Mouse (Mus musculus) R1 (cell line): Measurements from ENCODE around the gene Pak1.
A peak's percentile ranks its signal among the peaks of the same experiment; 100 is the strongest.

Source experiments
- DNase-seq: peaks from one replicate; pipeline ENCODE4 v3.0.0-alpha.2; 2018; ENCODE audit warnings: low read depth, low spot score

Gene Pak1

GRCm38 (mm10) chr7:97788190-97788668 lies at the start of gene Pak1:
Gene Pak1, plus strand, starts transcription at chr7:97788541.
- DNase-seq = peak; percentile 94

DNA sequence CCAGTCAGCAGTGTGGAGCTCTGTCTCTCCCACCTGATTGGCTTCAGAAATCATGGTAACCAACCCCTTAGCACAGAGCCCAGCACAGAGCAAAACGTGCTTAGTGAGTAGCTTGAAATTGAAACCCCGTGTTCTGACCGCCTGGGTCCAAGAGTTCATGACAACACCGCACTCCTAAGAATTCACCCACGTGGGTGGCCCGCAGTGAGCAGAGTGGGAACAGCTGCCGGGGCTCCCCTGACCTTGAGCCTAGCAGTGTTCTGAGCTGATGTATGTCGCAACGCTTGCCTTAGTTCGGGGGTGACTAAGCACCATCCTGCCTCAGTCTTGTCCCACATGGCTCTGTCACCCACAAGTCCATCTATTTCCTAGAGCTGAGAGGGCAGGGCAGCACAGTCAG lies 47.4 kb upstream of the Pak1 start:
- no peak for DNase-seq

DNA sequence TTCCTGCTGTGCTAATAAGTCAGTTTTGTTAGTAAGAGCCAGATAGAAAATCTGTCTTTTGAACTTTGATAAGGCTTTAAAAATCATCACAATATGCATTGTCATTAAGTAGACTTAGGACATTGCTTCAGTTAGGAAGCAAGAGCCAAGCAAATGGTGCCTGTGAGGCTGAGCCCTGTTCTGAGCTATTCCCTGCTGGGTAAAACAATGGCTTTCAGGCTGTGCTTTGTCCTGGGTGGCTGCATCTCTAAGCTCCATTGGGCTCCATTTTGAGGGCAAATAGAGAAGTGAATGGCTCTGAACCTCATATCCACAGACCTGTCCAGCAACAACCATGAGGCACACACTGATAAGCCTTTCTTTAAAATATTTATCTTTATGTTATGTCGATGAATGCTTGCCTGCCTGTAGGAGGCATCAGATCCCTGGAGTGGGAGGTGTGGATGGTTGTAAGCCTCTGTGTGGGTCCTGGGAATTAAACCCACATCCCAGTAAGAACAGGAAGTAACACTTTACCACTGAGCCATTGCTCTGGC lies 46.5 kb upstream of the Pak1 start:
- DNase-seq = peak; percentile 70

DNA sequence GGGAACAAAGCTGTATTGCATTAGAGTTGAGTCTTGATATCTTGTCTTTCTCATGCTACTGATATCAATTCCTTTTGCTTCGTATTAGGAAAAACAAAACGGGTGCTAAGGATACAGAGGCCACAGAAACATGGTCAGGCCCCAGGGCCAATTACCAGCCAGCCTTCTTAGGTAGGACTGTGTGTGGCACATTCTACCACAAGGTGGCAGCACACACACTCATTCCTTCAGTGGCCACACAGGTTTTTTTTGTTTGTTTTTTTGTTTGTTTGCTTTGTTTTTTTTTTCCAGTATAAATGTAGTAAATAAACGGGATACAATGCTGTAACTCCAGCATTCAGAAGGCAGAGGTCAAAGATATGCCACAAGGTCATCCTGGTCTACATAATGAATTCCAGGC lies 43.0 kb upstream of the Pak1 start:
- DNase-seq = peak; percentile 81

DNA sequence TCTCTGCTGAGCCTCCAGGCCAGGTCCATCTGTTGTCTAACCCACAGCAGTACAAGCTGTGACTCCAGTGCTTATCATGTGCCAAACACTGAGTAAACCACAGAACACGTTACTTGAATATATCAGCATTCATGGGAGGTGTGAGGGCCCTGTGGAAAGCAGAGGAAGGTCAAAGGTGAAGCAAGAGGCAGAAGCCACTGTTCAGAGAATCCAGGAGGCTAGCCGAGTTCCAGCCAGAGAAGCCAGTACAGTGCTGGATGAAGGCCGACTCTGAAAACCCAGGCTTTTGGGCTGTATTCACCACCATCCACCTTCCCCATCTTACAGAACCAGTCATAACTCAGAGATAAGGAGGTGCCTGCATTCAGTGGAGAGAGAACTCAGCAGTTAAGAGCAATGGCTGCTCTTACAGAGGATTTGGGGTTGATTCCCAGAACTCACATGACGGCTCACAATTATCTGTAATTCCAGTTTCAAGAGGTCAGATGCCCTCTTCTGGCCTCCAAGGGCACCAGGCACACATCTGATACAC lies 41.1 kb upstream of the Pak1 start:
- no peak for DNase-seq

GRCm38 (mm10) chr7:97747787-97748497 lies 40.4 kb upstream of the Pak1 start:
- peak; percentile 81 for DNase-seq

GRCm38 (mm10) chr7:97748527-97749206 lies 39.7 kb upstream of the Pak1 start:
- no peak for DNase-seq

DNA sequence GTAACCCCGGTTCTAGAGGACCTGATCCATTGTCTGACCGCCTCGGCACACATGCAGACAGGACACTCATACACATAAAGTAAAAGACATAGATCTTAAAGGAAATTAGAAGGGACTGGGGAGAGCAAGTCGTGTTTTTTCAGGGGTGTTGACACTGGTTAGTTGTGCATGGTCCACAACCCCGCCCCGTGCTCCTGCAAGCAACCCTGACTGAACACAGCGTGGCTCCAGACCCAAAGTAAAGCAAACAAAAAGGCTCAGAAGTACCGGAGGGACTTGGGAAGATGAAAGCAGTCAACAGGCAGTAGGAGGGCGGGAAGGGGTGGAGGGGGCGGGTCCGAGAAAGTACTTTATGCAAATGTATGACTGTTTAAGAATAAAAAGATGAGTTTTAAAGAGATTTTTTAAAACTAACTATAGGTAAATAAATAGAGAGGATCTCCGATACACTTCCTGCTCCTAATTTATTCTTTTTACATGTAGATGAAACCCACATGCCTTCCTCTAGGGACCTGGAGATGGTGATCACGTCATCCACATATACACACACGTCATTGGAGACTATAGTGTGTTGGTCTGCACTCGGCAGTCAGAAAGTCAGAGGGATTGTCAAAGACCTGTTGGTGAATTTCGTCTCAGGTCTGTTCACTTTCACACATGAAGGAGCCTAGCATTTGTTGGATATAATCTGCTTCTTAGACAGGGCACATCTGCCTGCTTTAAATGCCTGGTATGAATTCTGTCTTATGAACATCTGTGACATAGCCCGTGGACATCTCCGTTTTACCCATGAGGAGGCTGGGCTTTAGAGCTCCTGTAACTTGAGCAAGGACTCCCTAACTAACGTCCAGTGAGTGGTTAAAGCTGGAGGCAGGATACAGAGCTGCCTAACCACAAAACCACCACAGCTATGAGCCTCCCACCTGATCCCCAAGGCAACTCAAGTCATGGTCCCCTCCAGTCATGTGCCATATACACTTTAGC lies 38.8 kb upstream of the Pak1 start:
- DNase-seq = peak; percentile 91

DNA sequence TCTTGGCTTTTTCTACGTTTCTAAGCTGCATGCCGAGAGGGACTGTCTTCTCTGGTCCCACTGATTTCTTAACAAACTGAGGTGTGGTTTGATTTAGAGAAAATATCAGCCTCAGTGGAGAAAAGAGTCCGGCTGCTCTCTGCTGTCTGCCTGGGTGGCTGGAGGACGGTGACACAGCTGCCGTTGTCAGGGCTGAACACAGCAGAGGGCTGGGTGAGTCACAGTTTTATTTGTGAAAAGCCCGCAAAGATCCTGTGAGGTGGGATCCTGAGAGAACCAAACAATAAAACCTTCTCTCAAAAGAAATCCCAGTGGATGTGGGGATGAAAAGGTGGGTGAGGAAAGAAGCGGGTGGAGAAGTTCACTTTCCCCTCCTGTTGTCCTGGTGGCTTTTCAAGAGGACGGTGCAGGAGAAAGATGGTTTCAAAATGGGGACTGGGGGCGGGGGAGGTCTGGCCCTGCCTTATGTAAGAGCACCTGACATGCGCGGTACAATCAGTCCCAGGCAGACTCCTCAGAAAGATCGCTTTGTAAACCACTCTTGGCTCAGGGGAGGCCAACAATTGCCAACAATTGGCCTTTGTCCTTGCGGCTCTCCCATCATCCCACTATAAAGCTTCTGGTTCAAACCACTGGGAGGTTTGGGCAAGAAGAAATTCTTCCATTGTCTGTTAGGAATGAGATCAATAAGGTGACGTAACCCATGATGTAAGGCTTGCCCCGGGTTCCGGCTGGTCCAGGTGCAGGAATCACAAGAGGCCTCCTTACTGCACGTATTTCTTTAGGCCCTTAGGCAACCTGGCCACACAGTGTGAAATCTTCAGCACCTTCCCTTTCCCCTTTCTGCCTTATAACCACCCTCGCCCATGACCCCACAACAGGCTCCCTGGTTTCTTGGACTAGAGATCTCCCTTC lies 31.1 kb upstream of the Pak1 start:
- peak; percentile 76 for DNase-seq

DNA sequence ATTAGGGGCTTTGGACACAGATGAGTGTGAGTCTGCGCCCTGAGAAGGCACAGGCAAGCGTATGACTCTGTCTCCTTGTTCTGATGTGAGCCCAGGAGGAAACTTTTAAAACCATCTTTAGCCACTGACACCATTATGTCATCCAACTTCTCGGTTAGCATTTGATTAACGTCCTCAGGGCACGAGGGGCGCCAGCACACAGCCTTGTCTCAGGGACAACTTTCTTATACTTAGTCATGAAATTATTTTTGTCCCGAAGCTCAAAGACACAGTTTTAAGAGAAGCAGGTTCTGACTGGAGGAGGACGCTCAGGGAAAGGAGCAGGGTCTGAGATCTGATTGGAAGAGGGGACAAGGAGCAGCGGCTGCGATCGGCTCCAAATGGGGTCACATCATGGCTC lies 23.8 kb upstream of the Pak1 start:
- DNase-seq = no peak

- no peak for DNase-seq
Observed at GRCm38 (mm10) chr7:97765181-97765962, 23.0 kb upstream of the Pak1 start.

DNA sequence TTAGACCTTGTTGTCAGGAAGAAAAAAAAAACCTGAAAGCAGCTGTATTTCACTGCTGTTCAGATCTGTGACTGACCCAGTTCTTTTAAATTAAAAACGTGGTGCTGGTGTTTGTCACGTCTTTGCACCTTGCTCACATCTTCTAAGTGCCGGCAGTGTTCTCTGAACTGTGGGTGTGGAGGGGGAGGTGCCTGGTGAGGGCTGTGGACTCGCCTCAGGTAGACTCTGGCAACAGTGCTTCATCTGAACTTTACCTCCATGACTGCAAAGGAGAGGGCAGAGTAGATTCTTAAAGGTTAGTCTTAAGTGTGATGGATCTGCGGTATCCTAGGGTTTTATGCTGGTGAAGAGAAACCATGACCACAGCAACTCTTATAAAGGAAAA lies 22.4 kb upstream of the Pak1 start:
- DNase-seq = no peak

- DNase-seq = no peak
Observed at GRCm38 (mm10) chr7:97766406-97767166, 21.8 kb upstream of the Pak1 start.

DNA sequence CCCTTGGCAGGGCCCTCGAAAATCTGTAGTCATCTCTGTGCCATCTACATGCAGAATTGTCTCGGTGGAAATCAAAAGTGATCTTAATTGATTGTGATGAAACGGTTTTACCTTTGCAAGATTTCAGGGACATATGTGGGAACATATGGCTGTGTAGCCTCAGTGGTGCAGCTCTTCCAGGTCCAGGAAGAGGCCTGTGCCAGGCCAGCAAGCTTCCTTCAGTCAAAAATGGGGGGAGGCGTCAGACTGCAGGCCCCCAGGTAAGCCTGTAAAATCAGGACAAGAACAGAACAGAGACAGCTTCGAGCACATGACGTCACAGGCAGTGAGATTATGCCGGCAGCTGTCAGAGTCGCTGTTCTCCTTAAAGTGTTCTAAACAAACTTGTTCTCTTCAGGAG lies 20.5 kb upstream of the Pak1 start:
- DNase-seq = no peak

- no peak for DNase-seq
Observed at GRCm38 (mm10) chr7:97769020-97769419, 19.3 kb upstream of the Pak1 start.

DNA sequence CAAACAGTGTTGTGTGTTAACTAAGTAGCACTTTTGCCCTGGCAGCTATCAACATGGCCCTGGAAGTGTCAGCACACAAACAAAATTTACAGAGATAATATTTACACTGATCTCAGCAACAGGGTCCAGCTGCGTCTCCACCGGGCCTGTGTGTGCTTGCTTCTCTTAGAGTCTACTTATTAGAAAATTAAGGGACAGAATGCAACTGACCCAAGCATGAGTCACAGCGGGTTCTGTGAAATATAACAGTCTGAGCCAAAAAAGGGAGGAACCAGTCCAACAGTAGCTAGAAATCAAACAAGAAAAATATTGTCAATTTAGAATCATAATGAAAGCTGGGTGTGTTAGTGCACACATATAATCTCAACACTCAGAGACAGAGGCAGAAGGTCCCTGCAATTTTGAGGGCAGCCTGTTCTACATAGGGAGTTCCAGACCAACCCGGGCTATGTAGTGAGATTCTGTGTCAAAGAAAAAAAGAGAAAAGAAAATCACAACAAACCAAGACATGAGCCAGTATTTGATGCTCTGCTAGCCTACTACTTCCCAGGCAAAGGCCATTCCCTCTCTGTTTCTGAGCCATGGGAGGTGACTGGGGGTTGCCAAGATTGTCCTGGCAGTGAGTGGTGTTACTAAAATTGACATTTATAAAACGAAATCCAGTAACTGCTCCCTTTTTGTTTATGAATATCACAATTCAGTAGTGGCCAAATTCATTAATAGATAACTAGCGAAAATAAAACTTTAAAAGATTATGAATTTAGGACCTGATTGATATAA lies 17.3 kb upstream of the Pak1 start:
- DNase-seq = no peak

DNA sequence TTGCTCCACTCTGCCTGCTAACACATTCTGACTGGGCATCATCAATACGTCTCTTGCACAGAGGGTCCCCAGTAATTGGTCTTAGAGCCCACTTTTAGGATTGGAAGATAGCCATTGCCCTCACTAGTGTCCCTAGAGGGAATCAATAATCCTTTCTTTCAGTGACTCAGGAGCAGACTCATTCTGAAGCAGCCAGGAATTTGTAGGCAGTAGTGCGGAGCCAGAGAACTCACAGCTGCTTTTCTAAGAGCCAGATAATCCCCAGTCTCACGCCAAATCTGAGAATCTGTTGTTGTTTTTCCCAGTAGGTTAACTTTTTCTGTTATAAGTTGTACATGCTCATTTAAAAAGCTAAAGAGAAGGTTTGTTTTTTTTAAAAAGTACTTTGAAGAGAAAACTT lies 13.0 kb upstream of the Pak1 start:
- DNase-seq = no peak

DNA sequence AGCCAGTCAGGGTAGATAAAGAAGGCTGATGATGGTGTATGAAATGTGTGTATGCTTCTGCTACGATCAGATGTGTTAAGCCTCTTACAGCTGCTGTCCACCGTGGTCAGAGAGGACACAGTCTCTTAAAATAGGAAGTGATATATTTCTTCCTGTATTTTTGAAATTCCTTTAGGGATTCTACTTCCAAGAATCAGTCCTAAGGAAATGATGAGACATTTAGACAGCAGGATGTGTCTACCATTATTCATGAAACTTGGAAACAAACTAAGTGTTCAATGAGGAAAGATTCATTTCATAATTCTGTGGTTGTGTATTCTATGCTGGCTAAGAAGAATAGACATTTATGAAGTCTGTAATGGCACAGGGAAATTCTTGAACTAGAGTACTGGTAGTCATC lies 12.4 kb upstream of the Pak1 start:
- no peak for DNase-seq
